28 mouse cellular contexts compared by ENCODE assay signal in the genomic region with DNA sequence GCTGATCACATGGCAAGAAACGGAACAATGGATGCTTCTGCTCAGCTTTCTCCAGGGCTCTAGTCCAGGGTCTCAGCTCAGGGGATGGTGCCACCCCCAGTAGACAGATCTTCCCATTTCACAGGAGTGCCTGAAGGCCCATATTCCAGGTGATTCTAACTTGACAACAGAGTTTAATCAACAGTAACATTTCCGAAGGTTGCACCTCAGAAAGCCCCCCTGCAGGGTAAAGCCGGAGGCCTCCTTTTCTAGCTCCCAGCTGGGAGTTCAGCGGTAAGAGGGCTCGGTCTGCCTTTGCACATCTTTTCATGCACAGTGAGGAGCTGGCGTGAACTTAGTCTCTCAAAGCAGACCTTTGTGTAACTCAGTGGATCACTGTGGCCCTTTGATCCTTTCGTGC. TPM values are rescaled to one million over a fixed set of nuclear protein-coding genes. Genes with fewer than 3 reads are reported as not detected.
DNase-seq lines count a peak whose midpoint lies in the region; ATAC-seq and TF ChIP-seq lines count a peak whose summit lies in the region.
"Had no signal": no experiment of that assay in that cellular context is flagged by ENCODE, and none has a peak within 500 bp of the region (broad histone marks: within the 10 kb centered on the region; RNA-seq: fewer than 3 reads in every experiment).

No protein-coding gene starts in this region.

- no peak for TF ChIP-seq POLR2A in brain, embryonic 14.5 days (IDR thresholded peaks at IDR 0.05; ENCODE audit: borderline replicate concordance, extremely low read depth, insufficient read depth, insufficient read length, poor library complexity, severe bottlenecking)

- DNase-seq in forebrain, embryonic 11.5 days (ENCODE audit: low spot score) = peak; percentile 36
- no peak for DNase-seq in forebrain, postnatal 0 days
- peak; percentile 59 for DNase-seq in heart, embryonic 10.5 days (ENCODE audit: low spot score)
- no peak for DNase-seq in heart, adult 9 months (ENCODE audit: low spot score in 2 of 2)
- peak; percentile 25 for DNase-seq in brain, embryonic 14.5 days (ENCODE audit: low read depth)
- DNase-seq: adrenal gland, adult 8-10 months; adrenal gland, postnatal 14 days; adrenal gland, postnatal 36 days; B cell, adult 2 months; cerebellum, adult 11 months; cerebellum, adult 18-20 months; cerebellum, adult 8-10 months; cerebellum, adult 9-11 months; cerebellum, postnatal 14 days; cerebellum, postnatal 36 days; embryo, embryonic 11 days had no signal

- H3K4me1 ChIP-seq in forebrain, embryonic 11.5 days (replicated peaks; ENCODE audit: control insufficient read depth, insufficient read depth, low read length) = peaks cover 5% of the 10 kb centered on the region
- H3K4me1 ChIP-seq in forebrain, postnatal 0 days (ENCODE audit: insufficient read depth) = no peaks in the 10 kb centered on the region
- H3K4me1 ChIP-seq in heart, embryonic 10.5 days = no peaks in the 10 kb centered on the region
- H3K4me1 ChIP-seq: embryonic facial prominence, embryonic 13.5 days; embryonic facial prominence, embryonic 15.5 days had no signal

- no peak overlapping the region for H3K27ac ChIP-seq in forebrain, embryonic 11.5 days (ENCODE audit: low read depth, low read length)
- H3K27ac ChIP-seq in forebrain, postnatal 0 days (ENCODE audit: low read depth, low read length) = no peak overlapping the region
- H3K27ac ChIP-seq in heart, embryonic 10.5 days = no peak overlapping the region
- H3K27ac ChIP-seq: embryonic facial prominence, embryonic 13.5 days; embryonic facial prominence, embryonic 15.5 days; forebrain, embryonic 10.5 days; forebrain, embryonic 13.5 days; forebrain, embryonic 15.5 days had no signal

- H3K9me3 ChIP-seq in forebrain, embryonic 11.5 days (ENCODE audit: control insufficient read depth, low read length) = no peaks in the 10 kb centered on the region
- no peaks in the 10 kb centered on the region for H3K9me3 ChIP-seq in forebrain, postnatal 0 days (ENCODE audit: low read length)
- no peaks in the 10 kb centered on the region for H3K9me3 ChIP-seq in heart, embryonic 10.5 days
- H3K9me3 ChIP-seq: embryonic facial prominence, embryonic 13.5 days; embryonic facial prominence, embryonic 15.5 days; forebrain, embryonic 10.5 days; forebrain, embryonic 13.5 days; forebrain, embryonic 15.5 days had no signal

- no peak overlapping the region for H3K9ac ChIP-seq in forebrain, embryonic 11.5 days (ENCODE audit: low read length)
- H3K9ac ChIP-seq in forebrain, postnatal 0 days = no peak overlapping the region
- H3K9ac ChIP-seq: embryonic facial prominence, embryonic 13.5 days; embryonic facial prominence, embryonic 15.5 days; forebrain, embryonic 13.5 days; forebrain, embryonic 15.5 days had no signal

- WGBS in forebrain, embryonic 11.5 days = 15% methylated on average over 7 of the region's 7 CpGs
- WGBS in forebrain, postnatal 0 days = 20% methylated on average over 7 of the region's 7 CpGs
- 52% methylated on average over 7 of the region's 7 CpGs for WGBS in heart, embryonic 10.5 days

- H3K4me2 ChIP-seq in forebrain, embryonic 11.5 days (ENCODE audit: low read depth, low read length, severe bottlenecking) = no peak overlapping the region
- no peak overlapping the region for H3K4me2 ChIP-seq in forebrain, postnatal 0 days (ENCODE audit: low read depth)
- H3K4me2 ChIP-seq: embryonic facial prominence, embryonic 13.5 days; embryonic facial prominence, embryonic 15.5 days; forebrain, embryonic 13.5 days; forebrain, embryonic 15.5 days had no signal

- TF ChIP-seq CTCF in forebrain, postnatal 0 days (IDR thresholded peaks at IDR 0.05; ENCODE audit: low read depth) = no peak
- no peak for TF ChIP-seq CTCF in brain, embryonic 14.5 days (IDR thresholded peaks at IDR 0.05; ENCODE audit: borderline replicate concordance, extremely low read depth, insufficient read depth, insufficient read length)

- H3K36me3 ChIP-seq in forebrain, embryonic 11.5 days (ENCODE audit: control insufficient read depth, insufficient read depth, low read length) = no peaks in the 10 kb centered on the region
- no peaks in the 10 kb centered on the region for H3K36me3 ChIP-seq in forebrain, postnatal 0 days (ENCODE audit: insufficient read depth)
- H3K36me3 ChIP-seq in heart, embryonic 10.5 days = no peaks in the 10 kb centered on the region
- H3K36me3 ChIP-seq: embryonic facial prominence, embryonic 13.5 days; embryonic facial prominence, embryonic 15.5 days; forebrain, embryonic 10.5 days; forebrain, embryonic 15.5 days; G1E had no signal

- ATAC-seq in forebrain, embryonic 11.5 days (replicated peaks; ENCODE audit: low FRiP score) = no peak
- ATAC-seq in forebrain, postnatal 0 days = no peak
- ATAC-seq: activated CD4-positive, CD25-positive, alpha-beta regulatory T cell, adult 4 months; CD4-positive, CD25-positive, alpha-beta regulatory T cell, adult 4 months; forebrain, embryonic 13.5 days; forebrain, embryonic 15.5 days; Patski had no signal

- no peak overlapping the region for H3K4me3 ChIP-seq in forebrain, embryonic 11.5 days (ENCODE audit: low read depth, low read length)
- H3K4me3 ChIP-seq in forebrain, postnatal 0 days (ENCODE audit: low read depth, low read length) = no peak overlapping the region
- no peak overlapping the region for H3K4me3 ChIP-seq in heart, embryonic 10.5 days
- H3K4me3 ChIP-seq: embryonic facial prominence, embryonic 13.5 days; embryonic facial prominence, embryonic 15.5 days; erythroblast, embryonic 14.5 days; forebrain, embryonic 10.5 days; forebrain, embryonic 13.5 days; forebrain, embryonic 15.5 days had no signal

- no peaks in the 10 kb centered on the region for H3K27me3 ChIP-seq in forebrain, embryonic 11.5 days (ENCODE audit: control insufficient read depth, insufficient read depth, low read length)
- H3K27me3 ChIP-seq in forebrain, postnatal 0 days (ENCODE audit: insufficient read depth, low read length) = no peaks in the 10 kb centered on the region
- H3K27me3 ChIP-seq in heart, embryonic 10.5 days (ENCODE audit: insufficient read depth, poor library complexity, severe bottlenecking) = peaks cover 5% of the 10 kb centered on the region; the same call in 1 of the 2 replicates
- H3K27me3 ChIP-seq: embryonic facial prominence, embryonic 13.5 days; embryonic facial prominence, embryonic 15.5 days; forebrain, embryonic 13.5 days; forebrain, embryonic 15.5 days had no signal

RNA-seq across cellular contexts. Expression of gene Iqsec3, which starts 22.1 kb away (rescaled TPM):
- 0.90 and 1.1 TPM in 2 replicates for polyA plus RNA-seq in forebrain, embryonic 11.5 days (2014; fragmentation: Nextera tagmentation; extraction: Ambion mirVana)
- total RNA-seq in forebrain, postnatal 0 days (2014; rRNA removed) = 21.0 and 32.4 TPM in 2 replicates
- polyA plus RNA-seq in forebrain, postnatal 0 days (2015; fragmentation: Nextera tagmentation; extraction: Ambion mirVana) = 3.9 and 6.8 TPM in 2 replicates
- polyA plus RNA-seq in heart, embryonic 10.5 days (2016; fragmentation: Nextera tagmentation; extraction: Ambion mirVana) = 0.03 TPM in 1 of 2 replicates, not detected in the other
- 16.7 and 31.5 TPM in 2 replicates for polyA plus RNA-seq in brain, embryonic 14.5 days (2012; rRNA removed)
- total RNA-seq: CH12.LX; common myeloid progenitor, adult 5-6 weeks had no signal
- polyA plus RNA-seq: activated CD4-positive, CD25-positive, alpha-beta regulatory T cell, adult 4 months; CD4-positive, CD25-positive, alpha-beta regulatory T cell, adult 4 months; erythroblast, embryonic 14.5 days; G1E had no signal

Comparison
In these comparisons a context has a peak if more than half of its experiments do, and no peak if none do; other contexts are left out.
1. DNase-seq: peak in forebrain, embryonic 11.5 days (single experiment), heart, embryonic 10.5 days (single experiment) and brain, embryonic 14.5 days (single experiment); none in forebrain, postnatal 0 days (single experiment) and heart, adult 9 months (0 of 2).